Mouse (Mus musculus) brown adipose tissue, adult 24 weeks (tissue): ENCODE measurements around the gene Fus. TPM values are rescaled to one million over a fixed set of nuclear protein-coding genes. Genes with fewer than 3 reads are reported as not detected.
A peak's percentile ranks its signal among the peaks of the same experiment; 100 is the strongest.
"Not testable (repeated sequence)": the region's sequence is repeated elsewhere in the genome, so short reads cannot be mapped to it uniquely, and the experiment has no call there.

Experiments used
- H3K27ac ChIP-seq: fragments of 200-500 bp; replicated peaks from 2 replicates; pipeline ENCODE4 v1.5.1; 2012; ENCODE audit warnings: low read depth, mild to moderate bottlenecking, low read length
- H3K4me1 ChIP-seq: fragments of 200-500 bp; 2 replicates; pipeline ENCODE4 v1.6.1; 2012; ENCODE audit warnings: low read length, mixed read lengths; ENCODE audit not compliant: control insufficient read depth, insufficient read depth, insufficient read length
- H3K4me3 ChIP-seq: fragments of 200-500 bp; 2 replicates; pipeline ENCODE4 v1.5.1; 2012; ENCODE audit warnings: low read depth, mild to moderate bottlenecking, low read length, moderate library complexity; ENCODE audit not compliant: insufficient read depth
- polyA plus RNA-seq: library from polyadenylated mRNA; stranded (reverse); fragments of >200 nt; gene quantifications from 2 replicates; pipeline ENCODE4 v1.2.4, GENCODE M21; 2012; ENCODE audit not compliant: missing spikeins, insufficient read depth, insufficient read length

The Fus gene
- polyA plus RNA-seq, 1 experiment: 250 TPM

GRCm38 (mm10) chr7:127932273-127933031 lies 34.8 kb upstream of the Fus start:
- Histone ChIP-seq H3K4me1 (peaks cover 2% of the 10 kb centered on the region; the same call in 1 of the 2 replicates), H3K27ac (no peak overlapping the region), H3K4me3 (no peak overlapping the region)

GRCm38 (mm10) chr7:127934075-127934474 lies 33.2 kb upstream of the Fus start:
- peaks cover 2% of the 10 kb centered on the region; the same call in 1 of the 2 replicates for H3K4me1 ChIP-seq
- no peak overlapping the region for H3K4me3 ChIP-seq
- H3K27ac ChIP-seq: no peak overlapping the region

GRCm38 (mm10) chr7:127935028-127935722 lies 32.1 kb upstream of the Fus start:
- peaks cover 2% of the 10 kb centered on the region; the same call in 1 of the 2 replicates for H3K4me1 ChIP-seq
- H3K27ac ChIP-seq: peak overlapping the region; percentile 14
- peak overlapping the region; percentile 69 for H3K4me3 ChIP-seq

- H3K27ac ChIP-seq: peak overlapping the region; percentile 14; the same call in 1 of the 2 replicates
- H3K4me1 ChIP-seq: peaks cover 2% of the 10 kb centered on the region; the same call in 1 of the 2 replicates
Observed at GRCm38 (mm10) chr7:127935748-127936159, 31.5 kb upstream of the Fus start.

GRCm38 (mm10) chr7:127936216-127936884 lies 30.9 kb upstream of the Fus start:
- Histone ChIP-seq H3K4me1 (peaks cover 2% of the 10 kb centered on the region; the same call in 1 of the 2 replicates), H3K27ac (no peak overlapping the region)

More at GRCm38 (mm10) chr7:127935748-127936159, 31.5 kb upstream of the Fus start:
- peak overlapping the region; percentile 69 for H3K4me3 ChIP-seq

GRCm38 (mm10) chr7:127942097-127942496 lies 25.2 kb upstream of the Fus start:
- H3K27ac ChIP-seq, H3K4me3 ChIP-seq, H3K4me1 ChIP-seq: not testable (repeated sequence)

More at GRCm38 (mm10) chr7:127936216-127936884, 30.9 kb upstream of the Fus start:
- peak overlapping the region; percentile 69 for H3K4me3 ChIP-seq

GRCm38 (mm10) chr7:127944614-127945013 lies 22.6 kb upstream of the Fus start:
- Histone ChIP-seq H3K27ac (peak overlapping the region; percentile 67), H3K4me3 (peak overlapping the region; percentile 55), H3K4me1 (peaks cover 4% of the 10 kb centered on the region)

- H3K4me1 ChIP-seq: peaks cover 4% of the 10 kb centered on the region
- H3K27ac ChIP-seq: no peak within 1 kb of the TSS
- H3K4me3 ChIP-seq: no peak within 1 kb of the TSS
Observed at GRCm38 (mm10) chr7:127946470-127947023, 20.7 kb upstream of the Fus start, which contains the start of gene Prss36. Gene Prss36, minus strand, starts transcription at chr7:127946725.

GRCm38 (mm10) chr7:127952864-127953581 lies 14.2 kb upstream of the Fus start:
- Histone ChIP-seq H3K4me3 (no peak overlapping the region), H3K27ac (no peak overlapping the region), H3K4me1 (peaks cover 4% of the 10 kb centered on the region; the same call in 1 of the 2 replicates)

- Histone ChIP-seq H3K4me3 (no peak overlapping the region), H3K27ac (no peak overlapping the region), H3K4me1 (no peaks in the 10 kb centered on the region)
Observed at GRCm38 (mm10) chr7:127959364-127959763, 7.9 kb upstream of the Fus start.

GRCm38 (mm10) chr7:127966371-127966918 lies 812 bp upstream of the Fus start:
- Histone ChIP-seq H3K27ac (peak overlapping the region; percentile 93), H3K4me1 (peaks cover 4% of the 10 kb centered on the region; the same call in 1 of the 2 replicates), H3K4me3 (peak overlapping the region; percentile 99)

- peaks cover 4% of the 10 kb centered on the region; the same call in 1 of the 2 replicates for H3K4me1 ChIP-seq
- H3K27ac ChIP-seq: peak overlapping the region; percentile 96
- peak overlapping the region; percentile 99 for H3K4me3 ChIP-seq
Observed at GRCm38 (mm10) chr7:127967922-127968828, 918 bp downstream of the Fus start.

GRCm38 (mm10) chr7:127974413-127974930 lies 7.2 kb downstream of the Fus start:
- Histone ChIP-seq H3K27ac (no peak overlapping the region), H3K4me3 (no peak overlapping the region), H3K4me1 (no peaks in the 10 kb centered on the region; the same call in 1 of the 2 replicates)
